Mouse (Mus musculus) CH12.LX (cell line): ENCODE measurements around the gene Plcb2. TPM values are rescaled to one million over a fixed set of nuclear protein-coding genes. Genes with fewer than 3 reads are reported as not detected.

Source experiments
- DNase-seq: peaks from one replicate; pipeline ENCODE4 v3.0.0-alpha.2; 2013; ENCODE audit errors: extremely low read depth
- H3K27ac ChIP-seq: 2 replicates; pipeline ENCODE4 v1.5.1; 2012; ENCODE audit warnings: low read depth, mild to moderate bottlenecking, control low read depth, moderate library complexity; ENCODE audit not compliant: insufficient read depth
- H3K27me3 ChIP-seq: replicated peaks from 2 replicates; pipeline ENCODE3; 2012; ENCODE audit warnings: inconsistent platforms
- H3K36me3 ChIP-seq, 2 experiments: replicated peaks in 1 of 2; 2 replicates each; pipeline versions ENCODE3 to v1.6.1; 2012; ENCODE audit warnings: inconsistent platforms in 1 of 2, low read length in 1 of 2, mild to moderate bottlenecking in 1 of 2, mixed read lengths in 1 of 2, moderate library complexity in 1 of 2; ENCODE audit not compliant: control insufficient read depth in 1 of 2, insufficient read depth in 1 of 2
- H3K4me1 ChIP-seq, 2 experiments: 2 replicates each; pipeline ENCODE4 v1.6.1; 2012; ENCODE audit warnings: inconsistent platforms in 1 of 2, moderate library complexity in 1 of 2; ENCODE audit not compliant: insufficient read depth in 2 of 2, control insufficient read depth in 1 of 2
- H3K4me2 ChIP-seq: 2 replicates; pipeline ENCODE4 v1.6.1; 2012; ENCODE audit warnings: low read depth, mild to moderate bottlenecking, control low read depth; ENCODE audit not compliant: poor library complexity, insufficient read depth, severe bottlenecking
- H3K4me3 ChIP-seq, 3 experiments: fragments of 150-350 bp in 1 of 3; sonication (generic) in 1 of 3; replicated peaks in 1 of 3; 2 replicates each; pipeline versions ENCODE3 to v1.5.1; 2011 to 2012; ENCODE audit warnings: low read depth in 2 of 3, low read length in 2 of 3, mild to moderate bottlenecking in 2 of 3, moderate library complexity in 2 of 3, control low read depth in 1 of 3, improper control_type of control experiment in 1 of 3, inconsistent platforms in 1 of 3, mixed read lengths in 1 of 3; ENCODE audit not compliant: poor library complexity in 1 of 3
- H3K79me2 ChIP-seq: replicated peaks from 2 replicates; pipeline ENCODE4 v1.6.1; 2012; ENCODE audit warnings: mild to moderate bottlenecking, moderate library complexity; ENCODE audit not compliant: control insufficient read depth, poor library complexity, insufficient read depth, severe bottlenecking; ENCODE audit errors: extremely low read depth
- H3K9ac ChIP-seq: 2 replicates; pipeline ENCODE4 v1.6.1; 2012; ENCODE audit warnings: low read depth, mild to moderate bottlenecking, control low read depth, moderate library complexity; ENCODE audit not compliant: insufficient read depth
- H3K9me3 ChIP-seq: replicated peaks from 2 replicates; pipeline ENCODE3; 2012; ENCODE audit warnings: low read length, inconsistent platforms, mixed read lengths
- BHLHE40 ChIP-seq: IDR thresholded peaks from 2 replicates; pipeline ENCODE4 v1.6.1; 2011; ENCODE audit warnings: mild to moderate bottlenecking, low read depth, low read length, improper control_type of control experiment
- CHD2 ChIP-seq: IDR thresholded peaks from 2 replicates; pipeline ENCODE4 v1.6.1; 2011; ENCODE audit warnings: low read length, improper control_type of control experiment
- CTCF ChIP-seq, 2 experiments: IDR thresholded peaks in 1 of 2; conservative IDR thresholded peaks in 1 of 2; 2 replicates each; pipeline ENCODE4 v1.5.1; 2011 to 2012; ENCODE audit warnings: low read depth in 2 of 2, low read length in 2 of 2, improper control_type of control experiment in 1 of 2, inconsistent platforms in 1 of 2, mild to moderate bottlenecking in 1 of 2, moderate library complexity in 1 of 2
- ELF1 ChIP-seq: IDR thresholded peaks from 2 replicates; pipeline ENCODE4 v1.6.1; 2014; ENCODE audit warnings: low read depth, mild to moderate bottlenecking, inconsistent platforms, low read length, improper control_type of control experiment
- EP300 ChIP-seq: IDR thresholded peaks from 2 replicates; pipeline ENCODE4 v1.6.1; 2011; ENCODE audit warnings: low read length, improper control_type of control experiment
- GABPA ChIP-seq: IDR thresholded peaks from 2 replicates; pipeline ENCODE4 v1.6.1; 2012; ENCODE audit warnings: low read depth, low read length, improper control_type of control experiment, inconsistent platforms; ENCODE audit not compliant: insufficient replicate concordance
- JUN ChIP-seq: IDR thresholded peaks from 2 replicates; pipeline ENCODE4 v1.6.1; 2011; ENCODE audit warnings: low read depth, mild to moderate bottlenecking, low read length, improper control_type of control experiment, moderate library complexity; ENCODE audit not compliant: insufficient read depth
- KAT2A ChIP-seq: IDR thresholded peaks from 2 replicates; pipeline ENCODE4 v1.6.1; 2012; ENCODE audit warnings: low read length, improper control_type of control experiment, inconsistent platforms; ENCODE audit not compliant: insufficient replicate concordance
- MAZ ChIP-seq: IDR thresholded peaks from 2 replicates; pipeline ENCODE4 v1.6.1; 2012; ENCODE audit warnings: low read depth, mild to moderate bottlenecking, inconsistent platforms, low read length, improper control_type of control experiment, moderate library complexity
- MXI1 ChIP-seq: IDR thresholded peaks from 2 replicates; pipeline ENCODE4 v1.6.1; 2011; ENCODE audit warnings: mild to moderate bottlenecking, low read depth, low read length, improper control_type of control experiment
- MYC ChIP-seq: IDR thresholded peaks from 2 replicates; pipeline ENCODE4 v1.6.1; 2011; ENCODE audit warnings: low read depth, mild to moderate bottlenecking, improper control_type of control experiment, low read length
- NELFE ChIP-seq: IDR thresholded peaks from 2 replicates; pipeline ENCODE4 v1.6.1; 2011; ENCODE audit warnings: low read depth, low read length, improper control_type of control experiment
- PAX5 ChIP-seq: IDR thresholded peaks from 2 replicates; pipeline ENCODE4 v1.6.1; 2012; ENCODE audit warnings: low read length, inconsistent platforms, mixed read lengths
- RAD21 ChIP-seq: IDR thresholded peaks from 2 replicates; pipeline ENCODE4 v1.6.1; 2011; ENCODE audit warnings: low read depth, mild to moderate bottlenecking, low read length, improper control_type of control experiment, moderate library complexity
- RCOR1 ChIP-seq: conservative IDR thresholded peaks from 2 replicates; pipeline ENCODE4 v1.6.1; 2012; ENCODE audit warnings: low read depth, mild to moderate bottlenecking, inconsistent platforms, low read length, improper control_type of control experiment
- SIN3A ChIP-seq: IDR thresholded peaks from 2 replicates; pipeline ENCODE4 v1.6.1; 2012; ENCODE audit warnings: low read length, improper control_type of control experiment, inconsistent platforms
- SMC3 ChIP-seq: IDR thresholded peaks from 2 replicates; pipeline ENCODE4 v1.6.1; 2011; ENCODE audit warnings: low read depth, low read length, improper control_type of control experiment
- TBP ChIP-seq: conservative IDR thresholded peaks from 2 replicates; pipeline ENCODE4 v1.6.1; 2011; ENCODE audit warnings: low read depth, low read length, improper control_type of control experiment
- TCF12 ChIP-seq: IDR thresholded peaks from 2 replicates; pipeline ENCODE4 v1.6.1; 2014; ENCODE audit warnings: low read depth, mild to moderate bottlenecking, inconsistent platforms, low read length, improper control_type of control experiment
- ZMIZ1 ChIP-seq: IDR thresholded peaks from 2 replicates; pipeline ENCODE4 v1.6.1; 2012; ENCODE audit warnings: low read depth, mild to moderate bottlenecking, inconsistent platforms, low read length, improper control_type of control experiment
- ZNF384 ChIP-seq: IDR thresholded peaks from 2 replicates; pipeline ENCODE4 v1.6.1; 2012; ENCODE audit warnings: low read depth, low read length, improper control_type of control experiment, inconsistent platforms
- dilution Hi-C: fragments of 300-500 bp; cut with MboI; formaldehyde crosslinking; loops from 2 replicates; pipeline ENCODE4 v1.14.3; 2020; ENCODE audit warnings: low sequenced_read_pairs; ENCODE audit not compliant: extremely low pct_unique_long_range_greater_than_20kb, extremely low pct_ligation_motif_present
- in situ Hi-C: fragments of 300-500 bp; cut with MboI; formaldehyde crosslinking; loops from 3 replicates; pipeline ENCODE4 v1.14.3; 2019; ENCODE audit warnings: low sequenced_read_pairs, low pct_ligation_motif_present, low pct_unique_long_range_greater_than_20kb, mixed read lengths
- polyA plus RNA-seq: library from polyadenylated mRNA; unstranded; fragments of >175 nt; gene quantifications from 2 replicates; pipeline ENCODE4 v1.2.1, GENCODE M21; 2012; ENCODE audit warnings: low read depth; ENCODE audit not compliant: insufficient read length
- total RNA-seq, 2 experiments: library from RNA; depleted of rRNA; stranded (reverse); fragments of 300-350 nt in 1 of 2; fragments of >200 nt in 1 of 2; gene quantifications; 2 replicates each; pipeline ENCODE4 v1.2.3; 2012 to 2014

The Plcb2 gene
- total and polyA plus RNA-seq, 3 experiments = 5.7 to 22.3 (median 7.8) TPM

DNA sequence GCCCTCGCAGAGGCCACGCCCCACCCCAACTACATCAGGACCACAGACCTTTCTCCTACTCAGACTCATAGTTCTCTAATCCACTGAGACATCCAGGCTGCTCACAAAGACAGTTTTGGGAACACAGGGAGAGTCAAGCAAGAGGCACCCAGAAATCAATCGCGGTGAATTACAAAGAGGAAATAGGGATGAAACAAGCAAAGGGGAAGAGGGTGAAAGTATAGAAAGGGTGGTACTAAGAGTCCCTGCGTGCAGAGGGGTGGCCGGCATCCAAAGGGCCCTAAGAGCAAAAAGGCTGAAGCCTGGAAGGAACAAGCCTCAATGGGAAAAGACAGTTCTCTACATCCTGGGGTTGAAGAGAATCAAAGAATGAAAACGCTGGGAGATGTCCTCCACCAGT is 16.4 kb upstream of the Plcb2 start:
- peaks cover 0 to 8% of the 10 kb centered on the region in 2 experiments for H3K36me3 ChIP-seq
- H3K9me3 ChIP-seq = no peaks in the 10 kb centered on the region
- TF ChIP-seq PAX5 (no peak), GABPA (no peak), ZMIZ1 (no peak), KAT2A (no peak), EP300 (no peak), RCOR1 (no peak), TBP (no peak), BHLHE40 (no peak), RAD21 (no peak), ELF1 (no peak), ZNF384 (no peak), MAZ (no peak), MXI1 (no peak), TCF12 (no peak), JUN (no peak), SIN3A (no peak), CHD2 (no peak), CTCF (conservative IDR thresholded peaks at IDR 0.05 in 1 of 2, IDR thresholded peaks at IDR 0.05 in 1 of 2; ENCODE audit: low read depth in 2 of 2, low read length in 2 of 2) (no peak), MYC (no peak)
- in situ Hi-C loops = loop anchor here (25.0 kb wide), 1 partner anchor 257 kb away; the partner anchor contains the start of gene Srp14
- H3K27ac ChIP-seq = no peak overlapping the region
- H3K4me1 ChIP-seq = peaks cover 0 to 38% of the 10 kb centered on the region in 2 experiments; a peak in 2 of 4 replicates
- H3K4me3 ChIP-seq = peak overlapping the region in 1 of 3 experiments; percentile 41
- dilution Hi-C loops = no loop called here
- DNase-seq = no peak
- H3K9ac ChIP-seq = peak overlapping the region; percentile 81
- H3K4me2 ChIP-seq = peak overlapping the region; percentile 96
- no peaks in the 10 kb centered on the region for H3K79me2 ChIP-seq
- H3K27me3 ChIP-seq = peaks cover 20% of the 10 kb centered on the region

DNA sequence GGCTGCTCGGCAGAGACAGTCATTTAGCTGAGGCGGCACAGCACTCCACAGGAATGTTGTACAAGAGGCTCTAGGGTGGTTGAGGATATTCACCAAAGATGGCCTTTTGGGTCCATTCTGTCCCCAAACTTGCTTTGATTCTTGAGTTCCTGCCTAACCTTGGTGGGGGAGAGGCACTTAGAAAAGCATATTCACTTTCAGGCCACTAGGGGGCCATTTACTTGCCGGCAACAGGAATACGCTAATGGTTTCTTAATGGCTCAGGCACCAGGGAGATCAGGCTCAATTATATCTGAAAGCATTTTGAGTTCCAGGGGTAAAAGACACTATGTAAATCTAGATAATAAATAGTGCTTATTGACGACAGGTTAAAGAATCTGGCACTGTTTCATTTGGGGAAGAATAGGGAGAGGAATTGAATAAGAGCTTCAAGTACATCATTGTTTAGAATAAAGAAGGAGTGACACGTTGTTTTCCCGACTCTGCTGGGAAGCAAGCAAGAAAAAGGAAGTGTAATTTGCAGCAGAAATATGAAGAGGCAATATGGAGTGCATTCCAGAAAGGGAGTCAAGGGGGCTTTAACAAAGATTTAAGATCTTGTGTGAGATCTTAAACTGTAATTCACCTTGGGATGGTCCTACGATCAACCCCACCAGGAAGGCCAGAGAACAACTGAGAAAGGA is 15.2 kb upstream of the Plcb2 start:
- Histone ChIP-seq H3K27ac (no peak overlapping the region), H3K4me2 (no peak overlapping the region), H3K9me3 (no peaks in the 10 kb centered on the region), H3K4me3 (no peak overlapping the region), H3K79me2 (no peaks in the 10 kb centered on the region), H3K9ac (no peak overlapping the region), H3K4me1 (peaks cover 0 to 31% of the 10 kb centered on the region in 2 experiments; a peak in 2 of 4 replicates), H3K27me3 (peaks cover 21% of the 10 kb centered on the region), H3K36me3 (peaks cover 0 to 2% of the 10 kb centered on the region in 2 experiments)
- DNase-seq = peak; percentile 65
- dilution Hi-C loops (no loop called here), in situ Hi-C loops (loop anchor here (25.0 kb wide), 1 partner anchor 256 kb away; the partner anchor contains the start of gene Srp14)
- TF ChIP-seq CHD2 (no peak), SMC3 (peak; percentile 79), RAD21 (peak; percentile 42), ZMIZ1 (no peak), NELFE (no peak), CTCF (conservative IDR thresholded peaks at IDR 0.05 in 1 of 2, IDR thresholded peaks at IDR 0.05 in 1 of 2; ENCODE audit: low read depth in 2 of 2, low read length in 2 of 2) (peak; percentile 81 to 83)
